Mouse (Mus musculus) gastrocnemius, adult 2 months (tissue): ENCODE measurements around the gene Bcl2. TPM values are rescaled to one million over a fixed set of nuclear protein-coding genes. Genes with fewer than 3 reads are reported as not detected.

Source experiments
- DNase-seq: peaks from one replicate; pipeline ENCODE4 v3.0.0; 2022
- H3K27ac ChIP-seq: fragments of 200-600 bp; 2 replicates; pipeline ENCODE4 v1.8.1; 2022; ENCODE audit warnings: mild to moderate bottlenecking
- H3K4me3 ChIP-seq: fragments of 200-600 bp; 2 replicates; pipeline ENCODE4 v1.8.1; 2022; ENCODE audit warnings: mild to moderate bottlenecking, moderate library complexity
- CTCF ChIP-seq: fragments of 200-600 bp; IDR thresholded peaks from 2 replicates; pipeline ENCODE4 v1.8.1; 2022; ENCODE audit warnings: antibody characterized with exemption, mild to moderate bottlenecking, moderate library complexity
- intact Hi-C: fragments of 180-260 bp; cut with DNase I; formaldehyde crosslinking; loops from one replicate; pipeline ENCODE4 v1.15.1; 2025
- total RNA-seq, 2 experiments: library from RNA; stranded (reverse); gene quantifications; 2 replicates each; pipeline ENCODE4 v1.2.3; 2021

Gene Bcl2
- total RNA-seq, 2 experiments from 2014 or later, result 1.6 to 2.1 TPM

GRCm38 (mm10) chr1:106562751-106563150, 151.3 kb downstream of the Bcl2 start:
- no peak for DNase-seq
- no peak for TF ChIP-seq CTCF
- Histone ChIP-seq H3K4me3 (no peak overlapping the region), H3K27ac (no peak overlapping the region)
- intact Hi-C loops, result no loop called here

- no peak overlapping the region for H3K4me3 ChIP-seq
- TF ChIP-seq CTCF, result no peak
- DNase-seq, result no peak
- no peak overlapping the region for H3K27ac ChIP-seq
- intact Hi-C loops, result no loop called here
These were observed 152.9 kb downstream of the Bcl2 start for GRCm38 (mm10) chr1:106561085-106561760.

GRCm38 (mm10) chr1:106560105-106560504, 154.0 kb downstream of the Bcl2 start:
- Histone ChIP-seq H3K4me3 (no peak overlapping the region), H3K27ac (no peak overlapping the region)
- no peak for DNase-seq
- intact Hi-C loops, result no loop called here
- no peak for TF ChIP-seq CTCF

GRCm38 (mm10) chr1:106559116-106559605, 154.9 kb downstream of the Bcl2 start:
- no peak for DNase-seq
- TF ChIP-seq CTCF, result no peak
- intact Hi-C loops, result no loop called here
- no peak overlapping the region for H3K4me3 ChIP-seq
- H3K27ac ChIP-seq, result no peak overlapping the region

- Histone ChIP-seq H3K4me3 (no peak overlapping the region), H3K27ac (no peak overlapping the region)
- no peak for DNase-seq
- intact Hi-C loops, result no loop called here
- TF ChIP-seq CTCF, result no peak
These were observed 158.4 kb downstream of the Bcl2 start for GRCm38 (mm10) chr1:106555498-106556168.

GRCm38 (mm10) chr1:106553846-106554802, 159.9 kb downstream of the Bcl2 start:
- no peak for DNase-seq

GRCm38 (mm10) chr1:106552856-106553255, 161.2 kb downstream of the Bcl2 start:
- Histone ChIP-seq H3K27ac (no peak overlapping the region), H3K4me3 (no peak overlapping the region)
- no peak for TF ChIP-seq CTCF
- DNase-seq, result no peak
- intact Hi-C loops, result no loop called here

More at GRCm38 (mm10) chr1:106553846-106554802, 159.9 kb downstream of the Bcl2 start:
- H3K27ac ChIP-seq, result no peak overlapping the region
- no peak overlapping the region for H3K4me3 ChIP-seq
- intact Hi-C loops, result no loop called here
- TF ChIP-seq CTCF, result no peak

- DNase-seq, result no peak
- intact Hi-C loops, result no loop called here
- TF ChIP-seq CTCF, result no peak
- H3K4me3 ChIP-seq, result no peak overlapping the region
- H3K27ac ChIP-seq, result no peak overlapping the region
These were observed 163.5 kb downstream of the Bcl2 start for GRCm38 (mm10) chr1:106550580-106550979.

GRCm38 (mm10) chr1:106549025-106549424, 165.0 kb downstream of the Bcl2 start:
- no peak overlapping the region for H3K4me3 ChIP-seq
- no peak for DNase-seq
- intact Hi-C loops, result no loop called here
- no peak for TF ChIP-seq CTCF
- H3K27ac ChIP-seq, result peak overlapping the region; percentile 60; the same call in 1 of the 2 replicates

GRCm38 (mm10) chr1:106544817-106545612, 169.1 kb downstream of the Bcl2 start:
- no peak overlapping the region for H3K4me3 ChIP-seq
- peak; percentile 45 for DNase-seq
- TF ChIP-seq CTCF, result peak; percentile 58
- intact Hi-C loops, result loop anchor here (5.0 kb wide), 1 partner anchor 192 kb away; no protein-coding TSS in a partner anchor
- H3K27ac ChIP-seq, result no peak overlapping the region

GRCm38 (mm10) chr1:106542731-106543130, 171.3 kb downstream of the Bcl2 start:
- intact Hi-C loops, result loop anchor here (5.0 kb wide), 1 partner anchor 195 kb away; no protein-coding TSS in a partner anchor
- peak; percentile 61 for DNase-seq
- no peak overlapping the region for H3K27ac ChIP-seq

More at GRCm38 (mm10) chr1:106542731-106543130, 171.3 kb downstream of the Bcl2 start:
- no peak overlapping the region for H3K4me3 ChIP-seq
- peak; percentile 66 for TF ChIP-seq CTCF
